ENCODE assay signal across 8 mouse cellular contexts in genomic region chr11:73048030-73048876, GRCm38 (mm10). TPM values are rescaled to one million over a fixed set of nuclear protein-coding genes. Genes with fewer than 3 reads are reported as not detected.
DNase-seq lines count a peak whose midpoint lies in the region; ATAC-seq and TF ChIP-seq lines count a peak whose summit lies in the region.

No protein-coding gene starts in this region.

- WGBS in heart, embryonic 12.5 days = 1% methylated on average over 55 of the region's 55 CpGs
- 2% methylated on average over 55 of the region's 55 CpGs for WGBS in hindbrain, postnatal 0 days
- WGBS in midbrain, embryonic 13.5 days = 1% methylated on average over 54 of the region's 55 CpGs

- H3K9ac ChIP-seq in heart, embryonic 12.5 days = peak overlapping the region; percentile 97
- peak overlapping the region; percentile 87 for H3K9ac ChIP-seq in hindbrain, postnatal 0 days (replicated peaks; ENCODE audit: low read length)
- peak overlapping the region; percentile 93 for H3K9ac ChIP-seq in midbrain, embryonic 13.5 days (replicated peaks)

- DNase-seq in heart, postnatal 10 days = no peak
- DNase-seq in CD4-positive, CD25-positive, alpha-beta regulatory T cell, adult 2 months (ENCODE audit: low read depth, low spot score) = peak; percentile 69
- no peak for DNase-seq in hindbrain, postnatal 0 days (ENCODE audit: low spot score)
- DNase-seq in cerebellum, adult 18-20 months = no peak
- no peak for DNase-seq in cerebellum, postnatal 25 days

- ATAC-seq in heart, embryonic 12.5 days (ENCODE audit: insufficient number of reproducible peaks, low FRiP score) = peak; percentile 71
- peak; percentile 24 for ATAC-seq in common myeloid progenitor, adult 5-6 weeks (replicated peaks; ENCODE audit: low read depth, poor library complexity, severe bottlenecking)
- peak; percentile 70 for ATAC-seq in hindbrain, postnatal 0 days
- peak; percentile 80 for ATAC-seq in midbrain, embryonic 13.5 days

- TF ChIP-seq CTCF in hindbrain, postnatal 0 days (IDR thresholded peaks at IDR 0.05; ENCODE audit: low read depth) = no peak

- peak overlapping the region; percentile 94 for H3K4me3 ChIP-seq in heart, embryonic 12.5 days
- H3K4me3 ChIP-seq in hindbrain, postnatal 0 days (ENCODE audit: low read length) = peak overlapping the region; percentile 82
- peak overlapping the region; percentile 77 for H3K4me3 ChIP-seq in midbrain, embryonic 13.5 days (replicated peaks)

- no peaks in the 10 kb centered on the region for H3K27me3 ChIP-seq in heart, embryonic 12.5 days (replicated peaks)
- H3K27me3 ChIP-seq in hindbrain, postnatal 0 days (ENCODE audit: insufficient read depth, low read length) = no peaks in the 10 kb centered on the region
- no peaks in the 10 kb centered on the region for H3K27me3 ChIP-seq in midbrain, embryonic 13.5 days

- H3K36me3 ChIP-seq in heart, embryonic 12.5 days = peaks cover 20% of the 10 kb centered on the region
- peaks cover 19% of the 10 kb centered on the region; the same call in 1 of the 2 replicates for H3K36me3 ChIP-seq in hindbrain, postnatal 0 days (ENCODE audit: insufficient read depth, low read length)
- H3K36me3 ChIP-seq in midbrain, embryonic 13.5 days = peaks cover 15% of the 10 kb centered on the region

- H3K27ac ChIP-seq in heart, embryonic 12.5 days (ENCODE audit: poor library complexity, severe bottlenecking) = peak overlapping the region; percentile 92
- H3K27ac ChIP-seq in hindbrain, postnatal 0 days = peak overlapping the region; percentile 87
- peak overlapping the region; percentile 89 for H3K27ac ChIP-seq in midbrain, embryonic 13.5 days

- intact Hi-C loops in heart, postnatal 10 days (cut with DNase I) = no loop called here

- H3K4me2 ChIP-seq in heart, embryonic 12.5 days = peak overlapping the region; percentile 98
- H3K4me2 ChIP-seq in hindbrain, postnatal 0 days (ENCODE audit: low read depth, low read length) = peak overlapping the region; percentile 64
- peak overlapping the region; percentile 80 for H3K4me2 ChIP-seq in midbrain, embryonic 13.5 days (replicated peaks)

- H3K4me1 ChIP-seq in heart, embryonic 12.5 days (replicated peaks) = peaks cover 19% of the 10 kb centered on the region
- 0 out of 2 replicates have a peak, but pooled peaks cover 5% of the 10 kb centered on the region for H3K4me1 ChIP-seq in hindbrain, postnatal 0 days (ENCODE audit: insufficient read depth, low read length)
- peaks cover 15% of the 10 kb centered on the region for H3K4me1 ChIP-seq in midbrain, embryonic 13.5 days (replicated peaks)

- no peaks in the 10 kb centered on the region for H3K9me3 ChIP-seq in heart, embryonic 12.5 days (replicated peaks)
- no peaks in the 10 kb centered on the region for H3K9me3 ChIP-seq in hindbrain, postnatal 0 days (ENCODE audit: low read length)
- no peaks in the 10 kb centered on the region for H3K9me3 ChIP-seq in midbrain, embryonic 13.5 days

RNA-seq across cellular contexts. Expression of gene Ncbp3, which starts 0.7 kb away (rescaled TPM):
- 10.9 and 11.0 TPM in 2 replicates for polyA plus RNA-seq in heart, embryonic 12.5 days (2016; fragmentation: Nextera tagmentation; extraction: Ambion mirVana)
- total RNA-seq in heart, postnatal 10 days (2021) = 1 to 10 TPM; 9.0 TPM
- 12.4 and 15.4 TPM in 2 replicates for total RNA-seq in common myeloid progenitor, adult 5-6 weeks (2017)
- 5.2 and 6.9 TPM in 2 replicates for total RNA-seq in hindbrain, postnatal 0 days (2014; rRNA removed)
- 7.3 and 7.7 TPM in 2 replicates for polyA plus RNA-seq in hindbrain, postnatal 0 days (2015; fragmentation: Nextera tagmentation; extraction: Ambion mirVana)
- 13.5 and 14.2 TPM in 2 replicates for polyA plus RNA-seq in midbrain, embryonic 13.5 days (2015; fragmentation: Nextera tagmentation; extraction: Ambion mirVana)

RNA-seq across cellular contexts. Expression of gene Camkk1, which starts 29.4 kb away (rescaled TPM):
- 2.0 and 2.2 TPM in 2 replicates for polyA plus RNA-seq in heart, embryonic 12.5 days (2016; fragmentation: Nextera tagmentation; extraction: Ambion mirVana)
- total RNA-seq in heart, postnatal 10 days (2021) = 1 to 10 TPM; 1.1 to 2.0 TPM
- 1.6 and 1.8 TPM in 2 replicates for total RNA-seq in common myeloid progenitor, adult 5-6 weeks (2017)
- total RNA-seq in hindbrain, postnatal 0 days (2014; rRNA removed) = 27.4 and 32.5 TPM in 2 replicates
- polyA plus RNA-seq in hindbrain, postnatal 0 days (2015; fragmentation: Nextera tagmentation; extraction: Ambion mirVana) = 26.5 and 26.7 TPM in 2 replicates
- 17.1 and 17.5 TPM in 2 replicates for polyA plus RNA-seq in midbrain, embryonic 13.5 days (2015; fragmentation: Nextera tagmentation; extraction: Ambion mirVana)

RNA-seq across cellular contexts. Expression of gene Itgae, which starts 42.1 kb away (rescaled TPM):
- 0.17 and 0.19 TPM in 2 replicates for polyA plus RNA-seq in heart, embryonic 12.5 days (2016; fragmentation: Nextera tagmentation; extraction: Ambion mirVana)
- total RNA-seq in heart, postnatal 10 days (2021) = under 1 TPM in 1 of 2 experiments, not detected in 1; 0.07 TPM
- total RNA-seq in common myeloid progenitor, adult 5-6 weeks (2017) = 0.05 TPM in 1 of 2 replicates, not detected in the other
- total RNA-seq in hindbrain, postnatal 0 days (2014; rRNA removed) = 0.16 and 0.18 TPM in 2 replicates
- 0.14 and 0.31 TPM in 2 replicates for polyA plus RNA-seq in hindbrain, postnatal 0 days (2015; fragmentation: Nextera tagmentation; extraction: Ambion mirVana)
- polyA plus RNA-seq in midbrain, embryonic 13.5 days (2015; fragmentation: Nextera tagmentation; extraction: Ambion mirVana) = 0.21 and 0.28 TPM in 2 replicates

RNA-seq across cellular contexts. Expression of gene P2rx1, which starts 49.4 kb away (rescaled TPM):
- polyA plus RNA-seq in heart, embryonic 12.5 days (2016; fragmentation: Nextera tagmentation; extraction: Ambion mirVana) = 2.2 and 2.7 TPM in 2 replicates
- total RNA-seq in heart, postnatal 10 days (2021) = under 1 TPM; 0.72 to 0.98 TPM
- total RNA-seq in common myeloid progenitor, adult 5-6 weeks (2017) = 9.4 and 14.6 TPM in 2 replicates
- total RNA-seq in hindbrain, postnatal 0 days (2014; rRNA removed) = 0.32 and 1.3 TPM in 2 replicates
- polyA plus RNA-seq in hindbrain, postnatal 0 days (2015; fragmentation: Nextera tagmentation; extraction: Ambion mirVana) = 0.45 and 0.60 TPM in 2 replicates
- polyA plus RNA-seq in midbrain, embryonic 13.5 days (2015; fragmentation: Nextera tagmentation; extraction: Ambion mirVana) = 0.41 and 0.58 TPM in 2 replicates

Comparison
In these comparisons a context has a peak if more than half of its experiments do, and no peak if none do; other contexts are left out.
1. ATAC-seq: peak in every context shown above with its lines; median percentile 80 in midbrain, embryonic 13.5 days; 71 in heart, embryonic 12.5 days; 70 in hindbrain, postnatal 0 days; 24 in common myeloid progenitor, adult 5-6 weeks.